Mouse (Mus musculus): ENCODE data around the gene Ahnak. TPM values are rescaled to one million over a fixed set of nuclear protein-coding genes. Genes with fewer than 3 reads are reported as not detected.

The Ahnak gene
- total and polyA plus RNA-seq, 2 experiments, result 1.2 to 10.9 TPM

GRCm38 (mm10) chr19:9052803-9053431 is 63.8 kb downstream of the Ahnak start:
- 80% methylated on average over 6 of the region's 6 CpGs for WGBS
- H3K9ac ChIP-seq (ENCODE audit: low read depth, low read length), result no peak overlapping the region
- DNase-seq (ENCODE audit: extremely low read depth, low read depth, low spot score), result no peak

GRCm38 (mm10) chr19:9055153-9055552 is 66.1 kb downstream of the Ahnak start:
- Histone ChIP-seq H3K27ac (replicated peaks; ENCODE audit: insufficient read depth, low read depth, low read length) (no peak overlapping the region), H3K36me3 (ENCODE audit: control insufficient read depth, insufficient read depth, low read length) (no peaks in the 10 kb centered on the region), H3K4me1 (ENCODE audit: control insufficient read depth, insufficient read depth, low read length) (no peaks in the 10 kb centered on the region), H3K4me3 (ENCODE audit: insufficient read depth, low read depth, low read length) (no peak overlapping the region), H3K79me2 (ENCODE audit: control insufficient read depth, insufficient read depth, low read length) (no peaks in the 10 kb centered on the region), H3K9ac (ENCODE audit: low read depth, low read length) (no peak overlapping the region), H3K27me3 (ENCODE audit: control insufficient read depth, insufficient read depth, low read length) (no peaks in the 10 kb centered on the region)
- TF ChIP-seq POLR2A (IDR thresholded peaks at IDR 0.05; ENCODE audit: extremely low read depth, insufficient read depth, low read length) (no peak), CTCF (IDR thresholded peaks at IDR 0.05; ENCODE audit: low read depth, low read length) (no peak)
- 85% methylated on average over 2 of the region's 2 CpGs for WGBS
- no peak for DNase-seq (ENCODE audit: extremely low read depth, low read depth, low spot score)

More at GRCm38 (mm10) chr19:9052803-9053431, 63.8 kb downstream of the Ahnak start:
- Histone ChIP-seq H3K4me1 (ENCODE audit: control insufficient read depth, insufficient read depth, low read length) (peaks cover under 1% of the 10 kb centered on the region; the same call in 1 of the 2 replicates), H3K27ac (replicated peaks; ENCODE audit: insufficient read depth, low read depth, low read length) (no peak overlapping the region), H3K27me3 (ENCODE audit: control insufficient read depth, insufficient read depth, low read length) (no peaks in the 10 kb centered on the region), H3K79me2 (ENCODE audit: control insufficient read depth, insufficient read depth, low read length) (no peaks in the 10 kb centered on the region; the same call in 1 of the 2 replicates), H3K36me3 (ENCODE audit: control insufficient read depth, insufficient read depth, low read length) (no peaks in the 10 kb centered on the region), H3K4me3 (ENCODE audit: insufficient read depth, low read depth, low read length) (no peak overlapping the region)
- TF ChIP-seq POLR2A (IDR thresholded peaks at IDR 0.05; ENCODE audit: extremely low read depth, insufficient read depth, low read length), result no peak
- TF ChIP-seq CTCF (IDR thresholded peaks at IDR 0.05; ENCODE audit: low read depth, low read length), result no peak

GRCm38 (mm10) chr19:9055703-9056355 is 66.7 kb downstream of the Ahnak start:
- Histone ChIP-seq H3K9ac (ENCODE audit: low read depth, low read length) (no peak overlapping the region), H3K27ac (replicated peaks; ENCODE audit: insufficient read depth, low read depth, low read length) (no peak overlapping the region), H3K36me3 (ENCODE audit: control insufficient read depth, insufficient read depth, low read length) (no peaks in the 10 kb centered on the region), H3K27me3 (ENCODE audit: control insufficient read depth, insufficient read depth, low read length) (no peaks in the 10 kb centered on the region), H3K4me1 (ENCODE audit: control insufficient read depth, insufficient read depth, low read length) (no peaks in the 10 kb centered on the region), H3K4me3 (ENCODE audit: insufficient read depth, low read depth, low read length) (no peak overlapping the region), H3K79me2 (ENCODE audit: control insufficient read depth, insufficient read depth, low read length) (no peaks in the 10 kb centered on the region)
- no peak for TF ChIP-seq CTCF (IDR thresholded peaks at IDR 0.05; ENCODE audit: low read depth, low read length)
- no peak for TF ChIP-seq POLR2A (IDR thresholded peaks at IDR 0.05; ENCODE audit: extremely low read depth, insufficient read depth, low read length)
- WGBS, result 89% methylated on average over 4 of the region's 4 CpGs
- no peak for DNase-seq (ENCODE audit: extremely low read depth, low read depth, low spot score)

GRCm38 (mm10) chr19:9057679-9058078 is 68.6 kb downstream of the Ahnak start:
- Histone ChIP-seq H3K79me2 (ENCODE audit: control insufficient read depth, insufficient read depth, low read length) (no peaks in the 10 kb centered on the region), H3K36me3 (ENCODE audit: control insufficient read depth, insufficient read depth, low read length) (no peaks in the 10 kb centered on the region), H3K4me1 (ENCODE audit: control insufficient read depth, insufficient read depth, low read length) (no peaks in the 10 kb centered on the region), H3K9ac (ENCODE audit: low read depth, low read length) (no peak overlapping the region), H3K27me3 (ENCODE audit: control insufficient read depth, insufficient read depth, low read length) (no peaks in the 10 kb centered on the region), H3K27ac (replicated peaks; ENCODE audit: insufficient read depth, low read depth, low read length) (no peak overlapping the region), H3K4me3 (ENCODE audit: insufficient read depth, low read depth, low read length) (no peak overlapping the region)
- no peak for TF ChIP-seq POLR2A (IDR thresholded peaks at IDR 0.05; ENCODE audit: extremely low read depth, insufficient read depth, low read length)
- no peak for TF ChIP-seq CTCF (IDR thresholded peaks at IDR 0.05; ENCODE audit: low read depth, low read length)
- DNase-seq (ENCODE audit: extremely low read depth, low read depth, low spot score), result peak; percentile 28

GRCm38 (mm10) chr19:9058331-9058884 is 69.3 kb downstream of the Ahnak start:
- Histone ChIP-seq H3K9ac (ENCODE audit: low read depth, low read length) (no peak overlapping the region), H3K27ac (replicated peaks; ENCODE audit: insufficient read depth, low read depth, low read length) (no peak overlapping the region), H3K36me3 (ENCODE audit: control insufficient read depth, insufficient read depth, low read length) (no peaks in the 10 kb centered on the region), H3K27me3 (ENCODE audit: control insufficient read depth, insufficient read depth, low read length) (no peaks in the 10 kb centered on the region), H3K4me3 (ENCODE audit: insufficient read depth, low read depth, low read length) (no peak overlapping the region), H3K4me1 (ENCODE audit: control insufficient read depth, insufficient read depth, low read length) (no peaks in the 10 kb centered on the region), H3K79me2 (ENCODE audit: control insufficient read depth, insufficient read depth, low read length) (0 out of 2 replicates have a peak, but pooled peaks cover 2% of the 10 kb centered on the region)
- no peak for DNase-seq (ENCODE audit: extremely low read depth, low read depth, low spot score)
- 84% methylated on average over 1 of the region's 1 CpGs for WGBS
- TF ChIP-seq POLR2A (IDR thresholded peaks at IDR 0.05; ENCODE audit: extremely low read depth, insufficient read depth, low read length), result no peak

GRCm38 (mm10) chr19:9058944-9059343 is 69.9 kb downstream of the Ahnak start:
- 92% methylated on average over 4 of the region's 4 CpGs for WGBS
- Histone ChIP-seq H3K79me2 (ENCODE audit: control insufficient read depth, insufficient read depth, low read length) (0 out of 2 replicates have a peak, but pooled peaks cover 2% of the 10 kb centered on the region), H3K4me1 (ENCODE audit: control insufficient read depth, insufficient read depth, low read length) (no peaks in the 10 kb centered on the region), H3K4me3 (ENCODE audit: insufficient read depth, low read depth, low read length) (no peak overlapping the region), H3K27me3 (ENCODE audit: control insufficient read depth, insufficient read depth, low read length) (no peaks in the 10 kb centered on the region), H3K9ac (ENCODE audit: low read depth, low read length) (no peak overlapping the region), H3K27ac (replicated peaks; ENCODE audit: insufficient read depth, low read depth, low read length) (no peak overlapping the region), H3K36me3 (ENCODE audit: control insufficient read depth, insufficient read depth, low read length) (no peaks in the 10 kb centered on the region)
- DNase-seq (ENCODE audit: extremely low read depth, low read depth, low spot score), result no peak
- TF ChIP-seq CTCF (IDR thresholded peaks at IDR 0.05; ENCODE audit: low read depth, low read length) (no peak), POLR2A (IDR thresholded peaks at IDR 0.05; ENCODE audit: extremely low read depth, insufficient read depth, low read length) (no peak)
